Mouse (Mus musculus) thymus, postnatal 4 days (tissue): ENCODE measurements around the gene Olfr1323.

Experiments used
- DNase-seq: peaks from one replicate; pipeline ENCODE4 v3.0.0; 2021

The Olfr1323 gene

GRCm38 (mm10) chrX:50019259-50019658 lies at the start of gene Olfr1323:
Olfr1323 (minus strand) TSS chrX:50019359.
- no peak for DNase-seq

- DNase-seq: no peak
These were observed 6.9 kb downstream of the Olfr1323 start for GRCm38 (mm10) chrX:50012242-50012641.
